In the genomic region with DNA sequence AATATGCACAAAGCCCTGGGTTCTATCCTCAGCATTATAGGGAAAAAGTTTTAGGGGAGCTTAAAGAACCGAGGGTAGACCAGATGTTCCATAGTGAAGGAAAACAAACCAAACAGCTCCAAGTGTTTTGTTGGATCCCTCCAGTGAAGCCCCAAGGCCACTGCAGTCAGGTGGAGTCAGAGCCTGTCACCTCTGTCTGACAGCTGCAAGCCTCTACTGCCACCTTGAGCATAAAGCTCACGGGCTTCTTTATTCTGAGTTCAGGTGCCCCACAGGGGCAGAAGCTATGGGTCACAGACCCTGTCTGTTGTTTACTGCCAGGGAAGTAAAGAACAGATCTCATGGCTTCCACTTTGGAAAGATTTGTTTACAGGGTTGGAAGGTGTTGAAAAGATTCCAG, we compare ENCODE assay signal across 10 mouse cellular contexts. TPM values are rescaled to one million over a fixed set of nuclear protein-coding genes. Genes with fewer than 3 reads are reported as not detected.
DNase-seq lines count a peak whose midpoint lies in the region; ATAC-seq and TF ChIP-seq lines count a peak whose summit lies in the region.
"Had no signal": no experiment of that assay in that cellular context is flagged by ENCODE, and none has a peak within 500 bp of the region (broad histone marks: within the 10 kb centered on the region; RNA-seq: fewer than 3 reads in every experiment).

No protein-coding gene starts in this region.

- peaks cover 3 to 35% of the 10 kb centered on the region in 2 experiments; a peak in 2 of 4 replicates for H3K4me1 ChIP-seq in CH12.LX (ENCODE audit: control insufficient read depth in 1 of 2, insufficient read depth in 2 of 2)
- no peaks in the 10 kb centered on the region for H3K4me1 ChIP-seq in lung, postnatal 0 days (ENCODE audit: insufficient read depth, low read depth, low read length)
- H3K4me1 ChIP-seq: heart, embryonic 10.5 days; limb, embryonic 15.5 days had no signal

- no peak overlapping the region for H3K4me2 ChIP-seq in CH12.LX (ENCODE audit: insufficient read depth, low read depth, poor library complexity, severe bottlenecking)
- no peak overlapping the region for H3K4me2 ChIP-seq in lung, postnatal 0 days (replicated peaks; ENCODE audit: low read depth, low read length)
- H3K4me2 ChIP-seq: limb, embryonic 15.5 days had no signal

- DNase-seq in heart, postnatal 4 days: peak; percentile 23
- no peak for DNase-seq in heart, postnatal 36 days
- DNase-seq in 3T3-L1 (ENCODE audit: low read depth, low spot score) (peak; percentile 51), CH12.LX (ENCODE audit: extremely low read depth) (peak; percentile 31)
- DNase-seq in lung, postnatal 0 days (ENCODE audit: low spot score): peak; percentile 35
- DNase-seq in urinary bladder, postnatal 10 days (ENCODE audit: low spot score): no peak
- DNase-seq in frontal cortex, adult 2 months (ENCODE audit: extremely low spot score in 1 of 2, low spot score in 1 of 2): no peak
- DNase-seq: cerebellum, adult 9-10 months had no signal

- peak in 1 of 2 experiments; percentile 66; a peak in 2 of 4 replicates for TF ChIP-seq CTCF in CH12.LX (conservative IDR thresholded peaks at IDR 0.05 in 1 of 2, IDR thresholded peaks at IDR 0.05 in 1 of 2; ENCODE audit: low read depth in 2 of 2, low read length in 2 of 2)
- peak; percentile 58 for TF ChIP-seq CTCF in lung, postnatal 0 days (IDR thresholded peaks at IDR 0.05)

- H3K4me3 ChIP-seq in CH12.LX (replicated peaks in 1 of 3; ENCODE audit: low read depth in 2 of 3, low read length in 2 of 3, poor library complexity in 1 of 3): no peak overlapping the region
- H3K4me3 ChIP-seq in lung, postnatal 0 days (ENCODE audit: low read depth, low read length): no peak overlapping the region
- H3K4me3 ChIP-seq: heart, embryonic 10.5 days; limb, embryonic 15.5 days had no signal

- 53% methylated on average over 2 of the region's 2 CpGs for WGBS in lung, postnatal 0 days

- H3K36me3 ChIP-seq in CH12.LX (replicated peaks in 1 of 2; ENCODE audit: control insufficient read depth in 1 of 2, insufficient read depth in 1 of 2, low read length in 1 of 2): no peaks in the 10 kb centered on the region
- no peaks in the 10 kb centered on the region for H3K36me3 ChIP-seq in lung, postnatal 0 days (ENCODE audit: insufficient read depth, low read length)
- H3K36me3 ChIP-seq: heart, embryonic 10.5 days; limb, embryonic 15.5 days had no signal

- no peaks in the 10 kb centered on the region for H3K79me2 ChIP-seq in CH12.LX (replicated peaks; ENCODE audit: control insufficient read depth, extremely low read depth, insufficient read depth, poor library complexity, severe bottlenecking)

- no peak overlapping the region for H3K9ac ChIP-seq in CH12.LX (ENCODE audit: insufficient read depth, low read depth)
- H3K9ac ChIP-seq in lung, postnatal 0 days (replicated peaks; ENCODE audit: low read depth): no peak overlapping the region
- H3K9ac ChIP-seq: limb, embryonic 15.5 days had no signal

- no peak overlapping the region for H3K27ac ChIP-seq in CH12.LX (ENCODE audit: insufficient read depth, low read depth)
- no peak overlapping the region for H3K27ac ChIP-seq in lung, postnatal 0 days (ENCODE audit: low read length)
- H3K27ac ChIP-seq: heart, embryonic 10.5 days; limb, embryonic 15.5 days had no signal

- peak; percentile 74 for TF ChIP-seq RAD21 in CH12.LX (IDR thresholded peaks at IDR 0.05; ENCODE audit: low read depth, low read length)

- intact Hi-C loops in heart, postnatal 36 days (cut with DNase I): loop anchor here (2.0 kb wide), 1 partner anchor 284 kb away; no protein-coding TSS in a partner anchor

- ATAC-seq in lung, postnatal 0 days: peak; percentile 65; the same call in 1 of the 2 replicates

- no peak for TF ChIP-seq EP300 in CH12.LX (IDR thresholded peaks at IDR 0.05; ENCODE audit: low read length)
- no peak for TF ChIP-seq EP300 in lung, postnatal 0 days (IDR thresholded peaks at IDR 0.05)

- in situ Hi-C loops in CH12.LX (cut with MboI; ENCODE audit: low pct_ligation_motif_present, low pct_unique_long_range_greater_than_20kb, low sequenced_read_pairs): loop anchor here (5.0 kb wide), 1 partner anchor 46 kb away; the partner anchor contains the start of gene Nyx

- dilution Hi-C loops in CH12.LX (cut with MboI; ENCODE audit: extremely low pct_ligation_motif_present, extremely low pct_unique_long_range_greater_than_20kb, low sequenced_read_pairs): no loop called here

- no peaks in the 10 kb centered on the region for H3K9me3 ChIP-seq in CH12.LX (replicated peaks; ENCODE audit: low read length)
- H3K9me3 ChIP-seq in lung, postnatal 0 days (ENCODE audit: low read length): no peaks in the 10 kb centered on the region
- H3K9me3 ChIP-seq: heart, embryonic 10.5 days; limb, embryonic 15.5 days had no signal

- no peak for TF ChIP-seq POLR2A in CH12.LX (IDR thresholded peaks at IDR 0.05; ENCODE audit: low read depth, low read length)

- no peaks in the 10 kb centered on the region for H3K27me3 ChIP-seq in CH12.LX (replicated peaks)
- H3K27me3 ChIP-seq in lung, postnatal 0 days (replicated peaks; ENCODE audit: insufficient read depth, low read length): no peaks in the 10 kb centered on the region

TF ChIP-seq in CH12.LX, 34 proteins besides CTCF, POLR2A, EP300 and RAD21:
- TF ChIP-seq IRF4 (IDR thresholded peaks at IDR 0.05; ENCODE audit: low read depth, low read length) (no peak), SMC3 (IDR thresholded peaks at IDR 0.05; ENCODE audit: low read depth, low read length) (peak; percentile 70)

RNA-seq across cellular contexts. Expression of gene Nyx, which starts 47.2 kb away (rescaled TPM):
- total RNA-seq in heart, postnatal 4 days (2021): under 1 TPM; 0.14 to 0.24 TPM
- total RNA-seq in heart, postnatal 36 days (2021): under 1 TPM; 0.08 to 0.16 TPM
- total RNA-seq in CH12.LX (2012; rRNA removed) (0.04 TPM in 1 of 2 replicates, not detected in the other), CH12.LX (2014; rRNA removed) (not detected in 2 replicates)
- polyA plus RNA-seq in CH12.LX (2012; ENCODE audit: insufficient read length, low read depth): 0.04 TPM in 1 of 2 replicates, not detected in the other
- polyA plus RNA-seq in lung, postnatal 0 days (2015; fragmentation: Nextera tagmentation; extraction: Ambion mirVana): 0.06 and 0.08 TPM in 2 replicates
- 0.21 and 0.42 TPM in 2 replicates for polyA plus RNA-seq in frontal cortex, adult 2 months (2012; rRNA removed)

Comparison
In these comparisons a context has a peak if more than half of its experiments do, and no peak if none do; other contexts are left out.
1. DNase-seq: peak in heart, postnatal 4 days (single experiment), 3T3-L1 (single experiment), CH12.LX (single experiment) and lung, postnatal 0 days (single experiment); none in heart, postnatal 36 days (0 of 2), urinary bladder, postnatal 10 days (single experiment) and frontal cortex, adult 2 months (0 of 2).